Mouse (Mus musculus) ovary, postnatal 36 days (tissue): ENCODE data around the gene Tshr.

Experiments
- DNase-seq: peaks from one replicate; pipeline ENCODE4 v3.0.0; 2022; ENCODE audit warnings: low spot score, mixed read lengths

The Tshr gene

GRCm38 (mm10) chr12:91587491-91588033, 203.2 kb downstream of the Tshr start:
- no peak for DNase-seq

GRCm38 (mm10) chr12:91588176-91588669, 203.9 kb downstream of the Tshr start:
- peak; percentile 90 for DNase-seq

GRCm38 (mm10) chr12:91588670-91589541, 204.5 kb downstream of the Tshr start:
- peak; percentile 58 for DNase-seq

- DNase-seq = no peak
Measured at GRCm38 (mm10) chr12:91589542-91589846, 205.1 kb downstream of the Tshr start.

GRCm38 (mm10) chr12:91589847-91590690, 205.7 kb downstream of the Tshr start, which contains the start of gene Gtf2a1:
Gene Gtf2a1, minus strand, starts transcription at chr12:91590487.
- peak; percentile 97 for DNase-seq

GRCm38 (mm10) chr12:91590716-91591115, 206.4 kb downstream of the Tshr start:
- peak; percentile 11 for DNase-seq

- DNase-seq = no peak
Measured at GRCm38 (mm10) chr12:91591191-91591590, 206.8 kb downstream of the Tshr start.

GRCm38 (mm10) chr12:91592128-91592527, 207.8 kb downstream of the Tshr start:
- no peak for DNase-seq
